Mouse (Mus musculus) right cerebral cortex, adult 2 months (tissue): ENCODE measurements around the gene Cabcoco1.
A peak's percentile ranks its signal among the peaks of the same experiment; 100 is the strongest.

Source experiments
- DNase-seq, 2 experiments: peaks; one replicate each; pipeline ENCODE4 v3.0.0; 2021 to 2022; ENCODE audit warnings: low spot score in 2 of 2

The Cabcoco1 gene

GRCm38 (mm10) chr10:68507741-68508140 is 34.0 kb downstream of the Cabcoco1 start:
- DNase-seq: no peak

DNA sequence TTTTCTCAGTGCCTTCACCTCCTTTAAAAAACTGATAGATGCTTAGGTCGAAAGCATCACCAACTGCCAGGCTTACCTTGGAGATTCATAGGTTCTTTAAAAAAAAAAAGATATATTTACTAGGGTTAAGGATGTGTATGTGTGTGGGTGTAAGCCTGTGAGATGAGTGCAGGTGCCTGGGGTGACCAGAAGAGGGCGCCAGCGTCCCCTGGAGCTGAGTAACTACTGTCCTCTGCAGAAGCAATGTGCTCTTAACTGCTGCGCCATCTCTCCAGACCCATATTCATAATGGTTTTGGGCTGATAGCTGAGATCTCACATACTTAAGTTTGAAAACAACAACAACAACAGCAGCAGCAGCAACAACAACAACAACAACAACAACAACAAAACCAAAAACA is 35.5 kb downstream of the Cabcoco1 start:
- no peak for DNase-seq

DNA sequence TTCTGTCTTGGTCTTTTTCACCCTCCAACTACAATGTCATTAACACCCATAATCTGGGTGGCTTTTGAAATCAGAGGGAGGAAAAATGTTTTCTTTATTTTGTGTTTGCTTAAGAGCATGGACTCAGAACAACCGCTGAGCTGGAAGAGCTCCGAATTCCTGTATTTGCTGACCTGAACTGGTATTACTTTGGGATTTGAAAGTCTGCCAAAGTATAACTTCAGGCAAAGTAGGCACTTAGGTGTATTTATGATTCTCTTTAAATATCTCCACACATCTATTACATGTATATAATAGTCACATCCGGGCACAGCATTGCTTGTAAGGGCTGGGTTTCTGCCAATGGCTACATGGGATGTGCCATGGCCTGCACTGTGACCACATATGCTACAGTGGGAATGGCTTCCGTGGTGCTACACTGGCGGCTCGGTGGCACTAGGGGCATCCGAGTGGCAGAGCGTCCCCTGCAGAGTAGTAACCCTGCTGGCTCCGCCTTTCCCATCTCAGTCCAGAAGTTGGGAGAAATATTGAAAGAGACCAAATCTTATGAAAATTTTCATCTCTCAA is 37.0 kb downstream of the Cabcoco1 start:
- no peak for DNase-seq

DNA sequence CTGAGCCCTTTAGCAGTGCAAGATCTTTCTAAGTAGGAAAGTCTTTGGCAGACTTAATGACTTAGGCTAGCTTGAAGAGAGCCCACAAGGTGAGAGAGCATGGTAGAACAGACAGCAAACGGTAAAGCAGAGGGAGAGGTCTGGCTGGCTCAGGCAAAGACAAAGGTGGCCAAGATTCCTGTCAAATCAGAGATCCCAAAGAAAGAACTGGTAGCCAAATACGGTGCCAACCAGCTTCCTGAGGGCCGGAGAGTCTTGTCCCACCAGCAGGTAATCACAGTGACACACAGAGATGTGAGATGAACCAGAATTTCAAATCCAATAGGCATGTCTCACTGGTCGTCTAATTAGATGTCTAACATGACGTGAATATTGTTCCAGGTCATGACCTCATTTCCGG is 40.6 kb downstream of the Cabcoco1 start:
- no peak for DNase-seq

DNA sequence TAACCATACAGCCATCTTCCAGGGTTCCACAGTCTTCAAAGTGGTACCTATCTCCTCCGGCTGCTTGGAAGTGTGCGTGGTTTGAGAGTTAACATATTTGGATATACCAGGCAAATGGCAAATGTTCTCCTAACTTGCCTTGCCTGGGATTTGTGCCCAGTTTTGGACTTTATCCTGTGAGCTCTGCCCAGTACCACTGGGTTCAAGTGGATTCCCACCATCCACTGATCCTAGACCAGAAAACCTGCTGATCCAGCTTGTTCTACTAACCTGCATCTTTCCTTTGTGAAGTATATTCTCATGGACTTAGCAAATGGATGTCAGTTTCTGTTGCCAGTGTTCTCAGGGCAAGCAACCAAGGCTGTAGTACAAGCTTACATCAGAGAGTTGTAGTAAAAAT is 46.5 kb downstream of the Cabcoco1 start:
- DNase-seq: no peak

DNA sequence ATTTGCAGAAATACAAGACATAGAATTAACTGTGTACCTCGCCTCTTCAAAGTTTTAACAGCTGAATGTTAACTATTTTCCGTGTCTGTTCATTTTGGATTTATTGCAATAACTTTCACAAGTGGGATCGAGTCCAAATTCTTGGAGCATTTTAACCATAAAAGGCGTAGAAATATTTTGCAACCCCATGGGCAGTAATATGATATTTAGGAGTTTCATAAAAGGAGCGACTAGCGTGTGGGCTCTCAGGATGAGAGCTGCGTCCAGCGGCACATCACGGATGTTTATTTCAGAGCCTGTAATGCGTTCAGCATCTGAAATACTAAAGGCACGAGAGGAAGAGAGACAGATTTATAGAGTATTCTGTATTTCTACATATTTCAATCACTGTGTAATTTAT is 50.1 kb downstream of the Cabcoco1 start:
- no peak for DNase-seq

DNA sequence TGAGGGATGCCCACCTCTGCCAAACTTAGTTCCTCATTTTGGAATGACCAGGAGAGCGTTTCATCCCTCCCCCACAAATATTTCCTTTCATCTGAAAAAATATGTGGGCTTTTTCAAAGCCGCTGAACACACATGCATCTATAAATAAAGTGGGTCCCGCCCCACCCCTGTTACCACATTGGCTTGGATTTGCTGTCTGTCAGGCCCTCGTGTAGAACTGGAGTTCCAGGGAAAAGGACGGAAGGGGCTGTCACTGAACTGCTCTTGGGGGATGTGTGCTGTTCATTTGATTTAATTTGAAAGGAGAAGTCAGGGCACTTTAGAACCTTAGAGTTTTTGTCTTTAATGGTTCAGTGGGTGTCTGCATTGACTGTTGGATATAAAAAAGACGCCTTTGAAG is 50.9 kb downstream of the Cabcoco1 start:
- no peak for DNase-seq

GRCm38 (mm10) chr10:68472799-68473198 is 68.9 kb downstream of the Cabcoco1 start:
- DNase-seq: no peak

- no peak for DNase-seq
Observed at GRCm38 (mm10) chr10:68465737-68466327, 75.9 kb downstream of the Cabcoco1 start.

DNA sequence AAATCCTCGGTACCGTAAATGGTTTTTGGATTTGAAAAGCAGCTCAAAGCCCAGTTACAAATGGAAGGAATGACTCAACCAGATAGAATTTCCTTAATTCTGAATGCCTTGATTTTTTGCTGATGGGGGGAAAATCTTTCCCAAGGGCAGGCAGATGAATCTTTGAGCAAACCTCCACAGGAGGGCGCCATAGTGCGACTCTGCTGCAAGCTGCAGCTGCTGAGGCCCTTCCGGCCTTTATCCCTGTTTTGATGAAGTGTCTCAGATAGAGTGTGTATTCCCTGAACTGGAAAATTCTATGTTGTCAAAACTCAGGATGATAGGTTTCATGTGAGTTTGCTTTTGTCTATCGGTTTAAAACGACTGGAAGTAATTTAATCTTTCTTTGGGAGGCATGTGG is 76.8 kb downstream of the Cabcoco1 start:
- DNase-seq: peak; percentile 79 to 83

DNA sequence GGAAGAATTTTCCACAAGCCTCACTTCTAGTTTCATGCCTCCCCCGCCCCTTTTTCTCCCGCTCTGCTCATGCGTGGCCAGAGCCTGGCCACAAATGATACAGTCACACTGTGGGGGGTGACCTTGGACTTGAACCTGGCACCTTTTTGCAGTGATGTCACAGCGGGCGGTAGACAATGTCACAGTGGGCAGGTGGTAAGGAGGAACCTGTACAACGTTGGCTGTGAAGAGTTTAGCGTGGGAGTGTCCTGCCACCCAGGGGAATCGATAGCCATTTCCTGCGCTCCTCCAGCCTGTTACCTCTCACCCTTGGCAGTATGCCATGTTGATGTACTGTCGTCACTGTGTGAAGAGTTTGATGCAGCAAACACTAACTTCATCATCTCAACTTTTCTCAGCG is 81.9 kb downstream of the Cabcoco1 start:
- no peak for DNase-seq

DNA sequence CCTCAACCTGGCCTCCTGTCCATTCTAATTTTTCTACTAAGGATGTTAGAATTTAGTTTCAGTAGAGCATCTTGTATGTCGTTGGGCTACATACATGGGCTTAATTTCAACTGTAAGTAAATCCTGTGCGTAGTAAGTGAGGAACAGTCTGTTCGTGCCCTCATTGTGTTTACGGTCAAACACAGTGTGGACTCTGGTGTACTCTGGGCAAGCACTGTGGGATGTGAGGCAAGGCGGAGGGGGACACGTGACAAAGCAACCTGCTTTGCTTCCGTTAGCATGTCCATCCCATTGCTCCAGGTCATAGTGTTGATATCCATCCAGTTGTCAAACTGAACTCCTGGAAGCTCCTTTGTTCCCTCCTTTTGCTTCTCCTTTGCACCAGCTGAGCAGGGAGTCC is 84.7 kb downstream of the Cabcoco1 start:
- no peak for DNase-seq

GRCm38 (mm10) chr10:68454541-68454940 is 87.2 kb downstream of the Cabcoco1 start:
- DNase-seq: no peak

DNA sequence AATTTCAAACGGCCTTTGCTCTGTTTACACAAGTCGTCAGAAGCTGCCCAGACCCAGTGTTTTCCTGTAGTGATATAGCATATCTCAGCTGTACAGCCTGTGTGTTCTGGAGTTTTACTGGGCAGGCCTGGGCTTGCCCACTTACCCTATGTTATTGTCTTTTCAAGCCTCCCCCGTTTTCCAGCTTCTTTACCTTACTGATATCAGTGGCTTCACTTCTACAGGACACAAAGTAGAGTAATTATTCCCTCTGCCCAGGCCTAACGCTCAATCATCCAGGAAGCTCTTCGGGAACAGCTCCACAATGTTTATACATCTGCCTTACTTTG is 94.9 kb downstream of the Cabcoco1 start:
- no peak for DNase-seq

GRCm38 (mm10) chr10:68445876-68446796 is 95.6 kb downstream of the Cabcoco1 start:
- DNase-seq: no peak

- DNase-seq: no peak
Observed at GRCm38 (mm10) chr10:68445244-68445811, 96.4 kb downstream of the Cabcoco1 start.

DNA sequence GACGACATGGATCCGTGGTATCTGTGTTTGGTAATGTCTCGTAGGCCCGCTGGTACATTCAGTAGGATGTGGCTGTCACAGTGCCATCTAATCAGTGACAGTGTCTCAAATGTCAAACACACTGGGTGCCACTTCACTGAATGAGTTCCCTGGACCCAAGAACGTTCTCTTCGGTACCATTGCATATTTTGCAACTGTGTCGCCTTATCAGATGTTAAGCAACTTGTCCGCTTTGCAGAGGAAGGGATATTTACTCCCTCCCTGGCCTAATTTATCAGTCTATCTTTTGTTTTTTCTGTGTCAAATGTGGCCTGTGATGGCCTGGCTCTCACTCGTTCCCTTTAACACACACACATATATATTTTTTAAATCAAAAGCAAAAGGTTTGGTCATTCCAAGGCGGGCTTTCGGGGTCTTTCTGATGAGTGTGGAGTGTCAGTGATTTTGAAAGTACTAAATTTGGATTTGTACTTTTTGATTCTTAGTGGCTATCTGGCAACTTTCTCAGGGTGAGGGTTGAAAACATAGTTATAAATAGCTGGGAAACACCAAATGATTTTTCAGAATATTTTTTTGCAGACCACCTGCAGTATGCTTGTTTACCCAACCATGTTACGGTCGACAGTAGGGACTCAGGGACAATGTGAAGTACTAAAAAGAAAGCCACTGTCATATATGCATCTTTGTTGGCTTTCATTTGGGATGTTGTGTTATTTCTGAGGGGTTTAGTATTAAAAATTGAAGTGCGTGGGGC is 97.2 kb downstream of the Cabcoco1 start:
- DNase-seq: no peak

DNA sequence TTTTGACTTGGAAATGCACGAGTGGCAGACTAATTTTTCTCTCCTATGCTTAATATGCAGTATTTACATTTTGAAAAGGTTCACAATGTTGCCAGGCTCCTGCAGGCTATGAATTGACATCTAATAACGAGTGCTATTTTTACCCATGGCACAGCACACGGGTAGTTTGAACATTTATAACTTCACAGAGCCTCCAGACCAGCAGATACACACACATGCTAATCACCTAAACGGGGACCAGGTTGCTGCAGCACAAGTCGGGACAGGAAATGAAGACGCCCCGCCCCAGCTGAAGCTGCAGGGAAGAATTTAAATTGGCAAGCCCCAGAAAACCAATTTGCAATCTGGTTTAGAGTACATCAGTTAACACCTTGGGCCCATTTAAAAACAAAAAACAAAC is 98.6 kb downstream of the Cabcoco1 start:
- no peak for DNase-seq

- no peak for DNase-seq
Observed at GRCm38 (mm10) chr10:68442713-68443112, 99.0 kb downstream of the Cabcoco1 start.

DNA sequence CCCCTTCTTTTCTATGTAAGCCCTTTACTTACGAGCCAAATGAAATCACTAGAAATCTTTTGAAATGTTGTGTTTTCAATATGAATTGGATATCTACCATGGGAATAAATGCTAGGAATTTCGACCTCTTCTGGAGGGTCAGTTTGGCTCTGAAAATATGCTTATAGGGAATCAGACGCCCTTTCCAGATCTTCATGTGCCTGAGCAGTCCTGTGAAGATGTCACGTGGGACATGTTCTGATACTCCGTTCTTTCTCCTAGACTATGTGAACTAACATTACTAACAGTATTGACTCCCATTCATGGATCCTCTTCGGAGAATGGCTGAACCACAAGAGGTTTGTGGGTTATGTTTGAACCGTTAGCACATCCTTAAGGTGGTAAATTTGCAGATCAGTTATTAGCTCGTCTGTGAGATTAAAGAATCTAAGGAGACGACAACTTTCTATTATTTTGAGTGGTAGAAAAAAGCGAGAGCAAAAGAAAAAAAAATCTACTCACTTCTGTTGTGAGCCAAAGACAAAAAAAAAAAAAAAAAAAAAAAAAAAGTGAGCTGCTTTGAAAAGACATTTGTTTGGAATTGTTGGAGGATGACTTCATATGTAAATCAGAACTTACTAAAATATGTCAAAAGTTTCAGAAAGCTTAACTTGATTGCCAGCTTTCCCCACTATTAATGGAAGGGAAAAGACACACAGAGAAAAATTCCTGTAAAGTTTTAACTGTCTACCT is 99.6 kb downstream of the Cabcoco1 start:
- no peak for DNase-seq

DNA sequence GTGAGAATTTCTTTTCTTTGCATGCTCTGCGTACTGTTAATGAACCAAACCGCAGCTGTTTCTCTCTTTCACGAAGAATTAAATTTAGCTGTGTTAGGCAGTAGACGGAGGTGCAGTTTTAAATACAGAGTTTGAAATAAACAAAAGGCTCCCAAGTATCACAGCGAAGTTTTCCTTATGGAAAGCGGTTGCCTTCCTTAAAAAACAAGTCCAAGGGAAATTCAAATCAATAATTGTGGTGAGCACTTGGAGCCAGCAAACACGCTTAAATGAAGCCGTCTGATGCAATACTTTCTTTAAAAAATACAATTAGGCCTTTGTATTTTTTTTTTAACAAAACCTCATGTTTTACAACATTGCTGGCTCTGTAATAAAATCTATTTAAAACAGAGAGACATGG is 101.2 kb downstream of the Cabcoco1 start:
- no peak for DNase-seq
